Mouse (Mus musculus): Measurements from ENCODE around the gene Mdfi. TPM values are rescaled to one million over a fixed set of nuclear protein-coding genes. Genes with fewer than 3 reads are reported as not detected.
A peak's percentile ranks its signal among the peaks of the same experiment; 100 is the strongest.

Mdfi gene
- polyA plus RNA-seq, 1 experiment from 2014 or later, result 0.84 TPM

- ATAC-seq (ENCODE audit: low read depth), result no peak
- Histone ChIP-seq H3K27ac (ENCODE audit: low read length) (no peak overlapping the region), H3K36me3 (ENCODE audit: control insufficient read depth, insufficient read depth) (peaks cover 3% of the 10 kb centered on the region; the same call in 1 of the 2 replicates), H3K27me3 (ENCODE audit: control insufficient read depth, insufficient read depth, low read depth, low read length) (no peaks in the 10 kb centered on the region), H3K4me1 (ENCODE audit: control insufficient read depth, low read depth, low read length) (peaks cover 6% of the 10 kb centered on the region), H3K9me3 (replicated peaks; ENCODE audit: control insufficient read depth, low read length) (no peaks in the 10 kb centered on the region), H3K4me2 (ENCODE audit: low read depth, low read length) (no peak overlapping the region), H3K9ac (ENCODE audit: low read depth, low read length) (no peak overlapping the region), H3K4me3 (ENCODE audit: low read depth, low read length) (no peak overlapping the region)
- 86% methylated on average over 31 of the region's 31 CpGs for WGBS (ENCODE audit: insufficient replicate concordance)
These were observed 38.0 kb upstream of the Mdfi start for GRCm38 (mm10) chr17:47872311-47873011.

DNA sequence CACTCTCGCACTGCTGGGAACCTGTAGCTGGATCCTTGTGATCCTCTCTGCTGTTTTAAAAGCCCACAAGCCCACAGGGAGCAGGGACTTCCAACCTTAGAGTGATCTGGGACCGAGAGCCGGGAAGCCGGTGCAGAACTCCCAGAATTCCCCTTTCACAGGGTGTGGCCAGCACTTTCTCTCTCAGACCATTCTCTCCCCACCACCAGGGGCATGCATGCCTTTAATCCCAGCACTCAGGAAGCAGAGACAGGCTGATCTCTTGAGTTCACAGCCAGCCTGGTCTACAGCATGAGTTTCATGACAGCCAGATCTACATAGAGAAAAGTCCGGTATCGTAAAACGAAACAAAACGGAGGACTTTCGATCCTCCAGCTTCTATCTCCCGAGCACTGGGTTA, 35.4 kb upstream of the Mdfi start:
- no peak overlapping the region for H3K4me3 ChIP-seq (ENCODE audit: low read depth, low read length)
- H3K4me2 ChIP-seq (ENCODE audit: low read depth, low read length), result no peak overlapping the region; the same call in 1 of the 2 replicates
- ATAC-seq (ENCODE audit: low read depth), result no peak
- peaks cover 3% of the 10 kb centered on the region; the same call in 1 of the 2 replicates for H3K36me3 ChIP-seq (ENCODE audit: control insufficient read depth, insufficient read depth)
- H3K27me3 ChIP-seq (ENCODE audit: control insufficient read depth, insufficient read depth, low read depth, low read length), result no peaks in the 10 kb centered on the region
- no peak overlapping the region for H3K27ac ChIP-seq (ENCODE audit: low read length)
- H3K4me1 ChIP-seq (ENCODE audit: control insufficient read depth, low read depth, low read length), result peaks cover 6% of the 10 kb centered on the region
- WGBS (ENCODE audit: insufficient replicate concordance), result 80% methylated on average over 10 of the region's 10 CpGs
- no peak overlapping the region for H3K9ac ChIP-seq (ENCODE audit: low read depth, low read length)
- no peaks in the 10 kb centered on the region for H3K9me3 ChIP-seq (replicated peaks; ENCODE audit: control insufficient read depth, low read length)

DNA sequence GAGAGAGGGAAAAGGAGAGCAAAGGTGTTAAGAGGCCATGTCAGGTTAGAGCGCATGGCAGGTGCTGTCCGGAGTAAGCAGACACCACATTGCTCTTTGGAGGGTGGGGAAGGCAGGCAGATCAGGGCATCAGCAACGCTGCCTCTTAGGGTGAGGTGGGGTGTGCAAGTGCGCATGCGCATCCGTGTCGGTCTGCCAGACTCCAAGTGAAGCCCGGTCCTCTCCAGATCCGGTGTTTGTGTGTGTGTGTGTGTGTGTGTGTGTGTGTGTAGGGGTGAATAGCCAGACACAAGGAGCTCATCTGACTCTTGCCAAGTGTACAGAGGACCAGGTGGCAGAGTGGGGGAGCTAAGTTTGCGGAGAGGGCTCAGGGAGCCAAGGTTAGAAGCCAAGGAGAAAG, 31.5 kb upstream of the Mdfi start:
- Histone ChIP-seq H3K9me3 (replicated peaks; ENCODE audit: control insufficient read depth, low read length) (no peaks in the 10 kb centered on the region), H3K4me2 (ENCODE audit: low read depth, low read length) (no peak overlapping the region), H3K4me3 (ENCODE audit: low read depth, low read length) (no peak overlapping the region), H3K9ac (ENCODE audit: low read depth, low read length) (no peak overlapping the region), H3K27me3 (ENCODE audit: control insufficient read depth, insufficient read depth, low read depth, low read length) (no peaks in the 10 kb centered on the region), H3K36me3 (ENCODE audit: control insufficient read depth, insufficient read depth) (no peaks in the 10 kb centered on the region), H3K27ac (ENCODE audit: low read length) (no peak overlapping the region), H3K4me1 (ENCODE audit: control insufficient read depth, low read depth, low read length) (no peaks in the 10 kb centered on the region)
- WGBS (ENCODE audit: insufficient replicate concordance), result 63% methylated on average over 10 of the region's 10 CpGs
- ATAC-seq (ENCODE audit: low read depth), result no peak

DNA sequence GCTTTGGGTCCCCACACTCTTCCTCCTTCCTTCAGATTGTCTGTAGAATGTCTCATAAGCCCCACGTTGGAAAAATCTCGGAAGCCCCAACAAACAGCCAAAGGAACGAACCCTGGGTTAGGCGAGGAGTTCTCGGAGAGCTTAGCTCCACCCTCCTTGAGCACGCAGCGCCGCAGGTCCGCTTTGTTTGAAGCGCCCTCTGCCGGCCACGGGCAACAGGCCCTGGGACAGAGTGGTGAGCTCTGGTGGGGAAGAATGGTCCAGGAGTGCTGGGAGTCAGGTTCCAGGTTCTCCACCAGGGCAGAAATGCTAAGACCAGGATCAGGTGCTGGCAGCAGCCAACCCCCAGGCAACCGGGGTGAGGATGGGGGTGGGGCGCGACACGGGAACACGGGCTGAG, 30.0 kb upstream of the Mdfi start:
- H3K4me3 ChIP-seq (ENCODE audit: low read depth, low read length), result no peak overlapping the region
- no peak overlapping the region for H3K27ac ChIP-seq (ENCODE audit: low read length)
- peak overlapping the region; percentile 43; the same call in 1 of the 2 replicates for H3K4me2 ChIP-seq (ENCODE audit: low read depth, low read length)
- no peaks in the 10 kb centered on the region for H3K36me3 ChIP-seq (ENCODE audit: control insufficient read depth, insufficient read depth)
- no peaks in the 10 kb centered on the region for H3K4me1 ChIP-seq (ENCODE audit: control insufficient read depth, low read depth, low read length)
- H3K9ac ChIP-seq (ENCODE audit: low read depth, low read length), result no peak overlapping the region
- no peaks in the 10 kb centered on the region for H3K9me3 ChIP-seq (replicated peaks; ENCODE audit: control insufficient read depth, low read length)
- 1% methylated on average over 17 of the region's 17 CpGs for WGBS (ENCODE audit: insufficient replicate concordance)
- H3K27me3 ChIP-seq (ENCODE audit: control insufficient read depth, insufficient read depth, low read depth, low read length), result no peaks in the 10 kb centered on the region
- peak; percentile 66; the same call in 1 of the 2 replicates for ATAC-seq (ENCODE audit: low read depth)

GRCm38 (mm10) chr17:47863437-47863836, 28.9 kb upstream of the Mdfi start:
- no peaks in the 10 kb centered on the region for H3K4me1 ChIP-seq (ENCODE audit: control insufficient read depth, low read depth, low read length)
- no peak overlapping the region for H3K27ac ChIP-seq (ENCODE audit: low read length)
- no peaks in the 10 kb centered on the region for H3K27me3 ChIP-seq (ENCODE audit: control insufficient read depth, insufficient read depth, low read depth, low read length)
- no peak overlapping the region for H3K9ac ChIP-seq (ENCODE audit: low read depth, low read length)
- H3K4me2 ChIP-seq (ENCODE audit: low read depth, low read length), result no peak overlapping the region
- no peak overlapping the region for H3K4me3 ChIP-seq (ENCODE audit: low read depth, low read length)
- ATAC-seq (ENCODE audit: low read depth), result no peak
- 36% methylated on average over 11 of the region's 11 CpGs for WGBS (ENCODE audit: insufficient replicate concordance)
- no peaks in the 10 kb centered on the region for H3K36me3 ChIP-seq (ENCODE audit: control insufficient read depth, insufficient read depth)
- H3K9me3 ChIP-seq (replicated peaks; ENCODE audit: control insufficient read depth, low read length), result no peaks in the 10 kb centered on the region

DNA sequence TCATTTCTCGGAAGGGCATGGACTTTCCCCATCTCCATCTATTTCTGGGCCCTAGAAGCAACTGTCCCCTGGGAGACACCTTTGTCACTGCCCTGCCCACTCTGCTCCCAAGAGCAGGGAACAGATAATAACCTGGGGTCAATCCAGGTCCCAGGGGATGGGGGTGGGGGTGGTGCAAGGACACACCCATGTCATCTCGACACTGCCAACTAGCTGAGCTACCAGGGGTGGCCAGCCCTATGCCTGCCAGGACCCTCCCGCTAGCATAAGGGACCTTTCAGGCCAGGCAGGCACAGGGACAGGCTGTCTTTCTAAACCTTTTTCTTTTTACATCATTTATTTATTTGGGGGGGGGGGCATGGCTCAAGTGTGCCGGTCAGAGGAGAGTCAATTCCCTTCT, 28.5 kb upstream of the Mdfi start:
- Histone ChIP-seq H3K9me3 (replicated peaks; ENCODE audit: control insufficient read depth, low read length) (no peaks in the 10 kb centered on the region), H3K4me3 (ENCODE audit: low read depth, low read length) (no peak overlapping the region), H3K27ac (ENCODE audit: low read length) (no peak overlapping the region), H3K27me3 (ENCODE audit: control insufficient read depth, insufficient read depth, low read depth, low read length) (no peaks in the 10 kb centered on the region), H3K9ac (ENCODE audit: low read depth, low read length) (no peak overlapping the region), H3K36me3 (ENCODE audit: control insufficient read depth, insufficient read depth) (no peaks in the 10 kb centered on the region), H3K4me2 (ENCODE audit: low read depth, low read length) (no peak overlapping the region), H3K4me1 (ENCODE audit: control insufficient read depth, low read depth, low read length) (no peaks in the 10 kb centered on the region)
- ATAC-seq (ENCODE audit: low read depth), result no peak
- 46% methylated on average over 4 of the region's 4 CpGs for WGBS (ENCODE audit: insufficient replicate concordance)

DNA sequence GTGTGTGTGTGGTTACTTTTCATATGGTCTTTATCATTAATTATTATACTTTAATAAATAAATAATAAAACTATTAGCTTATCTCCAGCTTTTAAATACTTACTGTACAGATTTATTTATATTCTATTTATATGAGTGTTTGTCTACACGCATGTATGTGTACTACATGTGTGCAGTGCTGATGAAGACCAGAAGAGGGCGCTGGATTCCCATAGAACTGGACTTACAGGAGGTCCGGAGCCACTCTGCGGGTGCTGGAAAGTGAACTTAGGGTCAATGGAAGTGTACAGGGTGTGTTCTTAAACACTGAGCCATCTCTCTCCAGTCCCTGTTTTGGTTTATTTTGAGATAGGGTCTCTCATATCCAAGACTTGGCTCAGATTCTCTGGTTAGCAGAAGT, 21.1 kb upstream of the Mdfi start:
- Histone ChIP-seq H3K4me2 (ENCODE audit: low read depth, low read length) (no peak overlapping the region), H3K4me1 (ENCODE audit: control insufficient read depth, low read depth, low read length) (no peaks in the 10 kb centered on the region), H3K9me3 (replicated peaks; ENCODE audit: control insufficient read depth, low read length) (no peaks in the 10 kb centered on the region), H3K27ac (ENCODE audit: low read length) (no peak overlapping the region), H3K9ac (ENCODE audit: low read depth, low read length) (no peak overlapping the region), H3K36me3 (ENCODE audit: control insufficient read depth, insufficient read depth) (no peaks in the 10 kb centered on the region), H3K4me3 (ENCODE audit: low read depth, low read length) (no peak overlapping the region), H3K27me3 (ENCODE audit: control insufficient read depth, insufficient read depth, low read depth, low read length) (no peaks in the 10 kb centered on the region)
- WGBS (ENCODE audit: insufficient replicate concordance), result 66% methylated on average over 4 of the region's 4 CpGs
- no peak for ATAC-seq (ENCODE audit: low read depth)

DNA sequence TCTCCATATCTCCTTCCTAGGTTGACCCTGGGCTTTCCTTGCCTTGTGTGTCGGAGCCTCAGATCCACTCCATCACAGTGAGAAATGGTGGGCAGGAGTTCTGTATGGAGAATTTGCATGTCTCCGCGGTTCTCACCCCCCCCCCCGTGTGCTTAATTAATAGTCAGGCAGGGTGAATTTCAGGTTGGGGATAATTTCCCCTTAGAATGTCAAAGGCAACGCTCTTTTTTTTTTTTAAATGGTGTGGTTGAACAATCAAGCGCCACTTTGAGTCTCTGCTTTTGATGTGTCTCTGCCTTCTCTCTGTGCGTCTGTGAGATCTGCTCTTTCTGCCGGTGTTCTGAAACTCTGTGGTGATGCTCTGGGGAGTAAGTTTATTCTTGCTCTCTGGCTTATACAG, 20.4 kb upstream of the Mdfi start:
- H3K9ac ChIP-seq (ENCODE audit: low read depth, low read length), result no peak overlapping the region
- H3K9me3 ChIP-seq (replicated peaks; ENCODE audit: control insufficient read depth, low read length), result no peaks in the 10 kb centered on the region
- no peak overlapping the region for H3K4me2 ChIP-seq (ENCODE audit: low read depth, low read length)
- no peaks in the 10 kb centered on the region for H3K4me1 ChIP-seq (ENCODE audit: control insufficient read depth, low read depth, low read length)
- ATAC-seq (ENCODE audit: low read depth), result no peak
- 74% methylated on average over 8 of the region's 8 CpGs for WGBS (ENCODE audit: insufficient replicate concordance)
- no peaks in the 10 kb centered on the region for H3K36me3 ChIP-seq (ENCODE audit: control insufficient read depth, insufficient read depth)
- H3K27me3 ChIP-seq (ENCODE audit: control insufficient read depth, insufficient read depth, low read depth, low read length), result no peaks in the 10 kb centered on the region
- H3K27ac ChIP-seq (ENCODE audit: low read length), result no peak overlapping the region
- H3K4me3 ChIP-seq (ENCODE audit: low read depth, low read length), result no peak overlapping the region

DNA sequence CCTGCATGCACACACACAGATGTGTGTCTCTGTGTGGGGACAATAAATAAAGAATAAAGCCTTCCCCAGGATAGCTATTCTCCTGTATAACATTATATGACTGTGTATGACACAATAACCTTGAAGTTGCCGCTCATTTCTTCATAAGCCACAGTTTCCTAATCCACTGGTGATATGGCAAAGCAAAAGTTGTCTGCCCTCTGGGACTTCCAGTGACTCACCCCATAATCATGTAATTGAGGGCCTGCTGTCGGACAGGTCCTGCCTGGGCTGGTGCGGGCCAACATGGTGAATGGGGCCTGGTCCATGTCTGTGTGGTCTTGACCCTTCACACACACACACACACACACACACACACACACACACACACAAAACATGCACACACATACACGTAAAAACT, 19.3 kb upstream of the Mdfi start:
- WGBS (ENCODE audit: insufficient replicate concordance), result 64% methylated on average over 4 of the region's 4 CpGs
- ATAC-seq (ENCODE audit: low read depth), result no peak
- Histone ChIP-seq H3K27ac (ENCODE audit: low read length) (no peak overlapping the region), H3K4me1 (ENCODE audit: control insufficient read depth, low read depth, low read length) (no peaks in the 10 kb centered on the region), H3K27me3 (ENCODE audit: control insufficient read depth, insufficient read depth, low read depth, low read length) (no peaks in the 10 kb centered on the region), H3K4me2 (ENCODE audit: low read depth, low read length) (no peak overlapping the region), H3K9me3 (replicated peaks; ENCODE audit: control insufficient read depth, low read length) (no peaks in the 10 kb centered on the region), H3K9ac (ENCODE audit: low read depth, low read length) (no peak overlapping the region), H3K36me3 (ENCODE audit: control insufficient read depth, insufficient read depth) (no peaks in the 10 kb centered on the region), H3K4me3 (ENCODE audit: low read depth, low read length) (no peak overlapping the region)

All from liver, embryonic 16.5 days (tissue).